Comparison of ENCODE assay signal across 8 mouse cellular contexts in the genomic region with DNA sequence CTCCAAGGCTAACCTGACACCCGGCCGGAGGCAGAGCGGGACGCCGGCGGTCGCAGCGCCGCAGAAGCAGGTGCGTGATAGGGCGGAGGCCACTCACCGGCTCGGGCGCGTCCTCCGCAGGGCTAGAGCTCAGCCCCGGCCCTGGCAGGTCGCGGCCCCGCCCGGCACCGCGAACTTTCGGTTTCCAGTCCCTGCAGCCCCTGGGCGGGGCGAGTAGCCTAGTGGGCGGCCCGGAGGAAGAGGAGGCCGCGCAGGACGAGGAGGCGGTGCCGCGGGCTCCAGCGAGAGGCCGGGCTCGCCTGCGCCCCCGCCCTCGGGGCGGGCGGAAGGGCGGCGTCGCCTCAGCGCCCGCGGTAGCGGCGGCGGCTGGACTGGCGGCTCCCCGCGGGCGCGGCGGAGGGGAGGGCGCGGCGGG. TPM values are rescaled to one million over a fixed set of nuclear protein-coding genes. Genes with fewer than 3 reads are reported as not detected.
DNase-seq lines count a peak whose midpoint lies in the region; ATAC-seq and TF ChIP-seq lines count a peak whose summit lies in the region.

No protein-coding gene starts in this region.

- peak; percentile 74; the same call in 1 of the 2 replicates for TF ChIP-seq POLR2A in lung, adult 2 months (IDR thresholded peaks at IDR 0.05; ENCODE audit: borderline replicate concordance, extremely low read depth, low read depth, low read length)

- peak overlapping the region; percentile 83 for H3K4me3 ChIP-seq in forebrain, embryonic 11.5 days (ENCODE audit: low read depth, low read length)
- H3K4me3 ChIP-seq in heart, embryonic 16.5 days (ENCODE audit: low read length) = peak overlapping the region; percentile 93
- peak overlapping the region; percentile 86 for H3K4me3 ChIP-seq in lung, adult 2 months (replicated peaks; ENCODE audit: extremely low read depth, low read depth, low read length)
- peak overlapping the region; percentile 88 for H3K4me3 ChIP-seq in neural tube, embryonic 15.5 days (replicated peaks)

- H3K4me1 ChIP-seq in forebrain, embryonic 11.5 days (replicated peaks; ENCODE audit: control insufficient read depth, insufficient read depth, low read length) = peaks cover 14% of the 10 kb centered on the region
- H3K4me1 ChIP-seq in heart, embryonic 16.5 days (ENCODE audit: control insufficient read depth, insufficient read depth, low read length) = peaks cover 30% of the 10 kb centered on the region
- H3K4me1 ChIP-seq in lung, adult 2 months (ENCODE audit: control insufficient read depth, insufficient read depth, low read length) = peaks cover 21% of the 10 kb centered on the region; the same call in 1 of the 2 replicates
- peaks cover 46% of the 10 kb centered on the region for H3K4me1 ChIP-seq in neural tube, embryonic 15.5 days

- peak overlapping the region; percentile 78 for H3K4me2 ChIP-seq in forebrain, embryonic 11.5 days (ENCODE audit: low read depth, low read length, severe bottlenecking)
- H3K4me2 ChIP-seq in heart, embryonic 16.5 days (ENCODE audit: low read depth, low read length) = peak overlapping the region; percentile 96
- peak overlapping the region; percentile 83 for H3K4me2 ChIP-seq in neural tube, embryonic 15.5 days

- peaks cover 9% of the 10 kb centered on the region for H3K36me3 ChIP-seq in forebrain, embryonic 11.5 days (ENCODE audit: control insufficient read depth, insufficient read depth, low read length)
- H3K36me3 ChIP-seq in heart, embryonic 16.5 days (ENCODE audit: control insufficient read depth, insufficient read depth) = peaks cover 24% of the 10 kb centered on the region
- H3K36me3 ChIP-seq in neural tube, embryonic 15.5 days = peaks cover 33% of the 10 kb centered on the region

- peak; percentile 96 for DNase-seq in c-Kit-negative CD71-positive TER-119-positive erythroid progenitor cells, embryonic 14.5 days (ENCODE audit: low read depth, low spot score)
- peak; percentile 93 for DNase-seq in forebrain, embryonic 11.5 days (ENCODE audit: low spot score)
- DNase-seq in kidney, postnatal 36 days = peak; percentile 97 to 98
- DNase-seq in lung, adult 2 months = peak; percentile 93
- DNase-seq in testis, postnatal 10 days (ENCODE audit: low spot score) = peak; percentile 96

- H3K27me3 ChIP-seq in forebrain, embryonic 11.5 days (ENCODE audit: control insufficient read depth, insufficient read depth, low read length) = no peaks in the 10 kb centered on the region
- H3K27me3 ChIP-seq in heart, embryonic 16.5 days (ENCODE audit: control insufficient read depth, insufficient read depth, low read length) = no peaks in the 10 kb centered on the region
- no peaks in the 10 kb centered on the region for H3K27me3 ChIP-seq in neural tube, embryonic 15.5 days (replicated peaks)

- H3K9me3 ChIP-seq in forebrain, embryonic 11.5 days (ENCODE audit: control insufficient read depth, low read length) = no peaks in the 10 kb centered on the region
- no peaks in the 10 kb centered on the region for H3K9me3 ChIP-seq in heart, embryonic 16.5 days (replicated peaks; ENCODE audit: control insufficient read depth, low read length)
- no peaks in the 10 kb centered on the region for H3K9me3 ChIP-seq in neural tube, embryonic 15.5 days (replicated peaks)

- peak overlapping the region; percentile 98 for H3K9ac ChIP-seq in forebrain, embryonic 11.5 days (ENCODE audit: low read length)
- H3K9ac ChIP-seq in heart, embryonic 16.5 days (ENCODE audit: low read length) = peak overlapping the region; percentile 97
- peak overlapping the region; percentile 96 for H3K9ac ChIP-seq in neural tube, embryonic 15.5 days (replicated peaks)

- H3K27ac ChIP-seq in forebrain, embryonic 11.5 days (ENCODE audit: low read depth, low read length) = peak overlapping the region; percentile 80
- H3K27ac ChIP-seq in heart, embryonic 16.5 days (ENCODE audit: low read length) = peak overlapping the region; percentile 96
- H3K27ac ChIP-seq in neural tube, embryonic 15.5 days (replicated peaks) = peak overlapping the region; percentile 95

- ATAC-seq in CD4-positive, CD25-positive, alpha-beta regulatory T cell, adult 4 months = peak; percentile 89
- ATAC-seq in forebrain, embryonic 11.5 days (replicated peaks; ENCODE audit: low FRiP score) = peak; percentile 90
- ATAC-seq in heart, embryonic 16.5 days (replicated peaks; ENCODE audit: extremely low read depth, insufficient read depth, low FRiP score) = peak; percentile 94
- ATAC-seq in neural tube, embryonic 15.5 days (ENCODE audit: low FRiP score) = peak; percentile 88

- WGBS in forebrain, embryonic 11.5 days = under 1% methylated on average over 41 of the region's 60 CpGs
- WGBS in heart, embryonic 16.5 days = 0% methylated on average over 55 of the region's 60 CpGs
- under 1% methylated on average over 55 of the region's 60 CpGs for WGBS in lung, adult 2 months
- WGBS in neural tube, embryonic 15.5 days = 0% methylated on average over 20 of the region's 60 CpGs

- no peak for TF ChIP-seq CTCF in lung, adult 2 months (IDR thresholded peaks at IDR 0.05; ENCODE audit: insufficient read depth, low read length)

RNA-seq across cellular contexts. Expression of gene Znfx1, which starts 0.3 kb away (rescaled TPM):
- 10 to 100 TPM; 18.1 to 27.6 TPM for polyA plus RNA-seq in CD4-positive, CD25-positive, alpha-beta regulatory T cell, adult 4 months (2017; shearing (Covaris generic))
- polyA plus RNA-seq in forebrain, embryonic 11.5 days (2014; fragmentation: Nextera tagmentation; extraction: Ambion mirVana) = 6.0 and 7.4 TPM in 2 replicates
- 7.6 and 8.8 TPM in 2 replicates for polyA plus RNA-seq in heart, embryonic 16.5 days (2015; fragmentation: Nextera tagmentation; extraction: Ambion mirVana)
- 39.4 and 46.6 TPM in 2 replicates for polyA plus RNA-seq in lung, adult 2 months (2012; rRNA removed)
- polyA plus RNA-seq in neural tube, embryonic 15.5 days (2015; fragmentation: Nextera tagmentation; extraction: Ambion mirVana) = 8.4 and 8.8 TPM in 2 replicates

RNA-seq across cellular contexts. Expression of gene Ddx27, which starts 47.5 kb away (rescaled TPM):
- polyA plus RNA-seq in CD4-positive, CD25-positive, alpha-beta regulatory T cell, adult 4 months (2017; shearing (Covaris generic)) = 10 to 100 TPM; 33.4 to 61.0 TPM
- 56.8 and 60.3 TPM in 2 replicates for polyA plus RNA-seq in forebrain, embryonic 11.5 days (2014; fragmentation: Nextera tagmentation; extraction: Ambion mirVana)
- polyA plus RNA-seq in heart, embryonic 16.5 days (2015; fragmentation: Nextera tagmentation; extraction: Ambion mirVana) = 30.2 and 33.0 TPM in 2 replicates
- polyA plus RNA-seq in lung, adult 2 months (2012; rRNA removed) = 17.3 and 18.6 TPM in 2 replicates
- 32.5 and 42.8 TPM in 2 replicates for polyA plus RNA-seq in neural tube, embryonic 15.5 days (2015; fragmentation: Nextera tagmentation; extraction: Ambion mirVana)

Comparison
In these comparisons a context has a peak if more than half of its experiments do, and no peak if none do; other contexts are left out.
1. Peak in every context shown above with its lines: DNase-seq, ATAC-seq, H3K4me3 ChIP-seq and H3K27ac ChIP-seq.